Mouse (Mus musculus): ENCODE results near the gene Ghdc.

DNA sequence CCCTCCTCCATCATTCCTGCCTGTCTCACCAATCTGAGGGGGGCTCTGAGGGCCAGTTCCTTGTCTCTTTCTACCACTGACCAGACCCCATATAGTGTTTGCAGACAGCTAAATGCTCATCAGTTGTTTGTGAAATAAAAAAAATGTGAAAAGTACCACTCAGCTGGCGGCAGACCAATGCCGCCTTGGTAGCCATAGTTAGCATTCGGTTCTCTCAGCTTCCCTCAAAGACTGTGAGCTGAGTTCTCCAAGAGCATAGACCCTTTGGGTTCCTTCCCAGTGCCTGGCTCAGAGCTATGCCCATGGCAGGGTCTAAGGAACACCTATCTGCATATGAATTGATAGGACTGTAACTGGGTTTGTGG, 16.1 kb downstream of the Ghdc start:
- TF ChIP-seq CTCF (IDR thresholded peaks at IDR 0.05; ENCODE audit: low read depth, low read length) (no peak), POLR2A (IDR thresholded peaks at IDR 0.05; ENCODE audit: extremely low read depth, insufficient read depth, low read length) (no peak)

Measured in liver, adult 2 months (tissue).